Mouse (Mus musculus) liver, adult 2 months (tissue): ENCODE data around the gene Pou3f1. TPM values are rescaled to one million over a fixed set of nuclear protein-coding genes. Genes with fewer than 3 reads are reported as not detected.

Experiments used
- DNase-seq: peaks from one replicate; pipeline ENCODE4 v3.0.0-alpha.2; 2011; ENCODE audit warnings: low read depth, low spot score; ENCODE audit errors: extremely low read depth
- H3K27ac ChIP-seq: fragments of 200-500 bp; replicated peaks from 2 replicates; pipeline ENCODE4 v1.5.1; 2012; ENCODE audit warnings: low read depth, mild to moderate bottlenecking, control low read depth, inconsistent platforms, low read length; ENCODE audit not compliant: insufficient read depth
- H3K27me3 ChIP-seq: fragments of 200-500 bp; 2 replicates; pipeline ENCODE4 v1.6.1; 2012; ENCODE audit warnings: mild to moderate bottlenecking, moderate library complexity, low read length, inconsistent platforms; ENCODE audit not compliant: control insufficient read depth, insufficient read depth
- H3K36me3 ChIP-seq: fragments of 200-500 bp; 2 replicates; pipeline ENCODE4 v1.6.1; 2012; ENCODE audit warnings: low read length, inconsistent platforms; ENCODE audit not compliant: control insufficient read depth, insufficient read depth
- H3K4me1 ChIP-seq: fragments of 200-500 bp; 2 replicates; pipeline ENCODE4 v1.6.1; 2011; ENCODE audit warnings: low read length; ENCODE audit not compliant: control insufficient read depth, insufficient read depth
- H3K4me3 ChIP-seq: fragments of 200-500 bp; 2 replicates; pipeline ENCODE4 v1.5.1; 2011; ENCODE audit warnings: low read depth, mild to moderate bottlenecking, control low read depth, low read length, moderate library complexity; ENCODE audit not compliant: insufficient read depth
- H3K79me2 ChIP-seq: fragments of 200-500 bp; 2 replicates; pipeline ENCODE4 v1.6.1; 2012; ENCODE audit warnings: inconsistent platforms, mild to moderate bottlenecking, low read length, moderate library complexity; ENCODE audit not compliant: control insufficient read depth, insufficient read depth
- H3K9ac ChIP-seq: fragments of 200-500 bp; 2 replicates; pipeline ENCODE4 v1.6.1; 2012; ENCODE audit warnings: low read depth, mild to moderate bottlenecking, control low read depth, inconsistent platforms, low read length
- CTCF ChIP-seq: fragments of 200-500 bp; IDR thresholded peaks from 2 replicates; pipeline ENCODE4 v1.5.1; 2011; ENCODE audit warnings: low read depth, low read length, control low read depth
- POLR2A ChIP-seq: fragments of 200-500 bp; IDR thresholded peaks from 2 replicates; pipeline ENCODE4 v1.6.1; 2011; ENCODE audit warnings: low read length, control low read depth; ENCODE audit not compliant: insufficient read depth; ENCODE audit errors: extremely low read depth
- WGBS: fragments of 180-500 bp; shearing (Covaris S2); methylation state at CpG from one replicate; pipeline ENCODE4 v1.1.7; 2018; 5-methylcytosine and 5-hydroxymethylcytosine counted together
- polyA plus RNA-seq: library from polyadenylated mRNA; depleted of rRNA; stranded (reverse); fragments of >200 nt; gene quantifications from 2 replicates; pipeline ENCODE4 v1.2.3, GENCODE M21; 2012
- total RNA-seq: library from RNA; depleted of rRNA; stranded (reverse); fragments of >200 nt; gene quantifications from 2 replicates; pipeline ENCODE4 v1.2.3, GENCODE M21; 2014

Pou3f1 gene
- total and polyA plus RNA-seq, 2 experiments = not detected

DNA sequence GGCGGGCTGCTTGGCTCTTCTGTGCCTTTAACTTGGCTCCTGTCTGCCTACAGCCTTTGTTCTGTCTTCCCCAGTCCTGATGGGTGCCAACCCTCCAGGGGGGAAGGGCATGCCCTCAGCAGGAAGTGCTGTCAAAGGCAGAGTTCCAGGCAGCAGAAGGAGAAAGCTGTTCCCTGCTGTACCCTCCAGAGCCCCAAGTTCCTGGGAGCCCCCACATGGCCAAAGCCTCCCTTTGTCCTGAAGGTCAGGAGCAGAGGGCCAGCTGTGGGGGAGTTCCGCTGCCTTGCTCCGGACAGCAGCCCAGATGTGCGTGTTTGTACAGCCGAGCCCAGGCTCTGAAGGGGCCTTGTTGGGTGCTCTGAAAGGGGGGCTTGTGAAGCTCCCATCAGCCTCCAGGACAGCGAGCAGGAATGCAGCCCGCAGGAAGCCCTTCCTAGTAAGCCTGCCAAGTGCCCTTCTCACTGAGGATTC, 32.5 kb upstream of the Pou3f1 start:
- Histone ChIP-seq H3K4me1 (no peaks in the 10 kb centered on the region), H3K9ac (no peak overlapping the region), H3K36me3 (no peaks in the 10 kb centered on the region), H3K79me2 (no peaks in the 10 kb centered on the region), H3K27ac (no peak overlapping the region), H3K4me3 (no peak overlapping the region), H3K27me3 (no peaks in the 10 kb centered on the region)
- WGBS = 47% methylated on average over 7 of the region's 7 CpGs
- TF ChIP-seq POLR2A (no peak), CTCF (no peak)
- no peak for DNase-seq

DNA sequence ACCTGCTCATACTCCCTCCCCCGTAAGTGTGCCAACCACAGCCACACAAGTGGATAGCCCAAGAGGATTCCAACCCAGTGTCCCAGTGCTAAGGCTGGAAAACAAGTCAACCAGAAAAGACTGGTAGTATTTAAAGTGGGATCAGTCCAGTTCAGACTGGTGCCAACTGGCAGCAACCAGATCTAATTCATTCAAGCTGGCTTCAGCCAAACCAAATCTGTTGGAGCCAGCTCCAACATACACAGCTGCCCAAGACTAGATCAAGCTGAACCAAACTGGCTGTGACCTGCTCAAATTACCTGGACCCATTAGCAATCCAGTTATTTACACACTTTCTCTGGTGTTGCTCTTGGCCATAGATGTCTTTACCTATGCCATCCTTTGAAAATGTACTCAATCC, 29.8 kb upstream of the Pou3f1 start:
- Histone ChIP-seq H3K79me2 (no peaks in the 10 kb centered on the region), H3K36me3 (no peaks in the 10 kb centered on the region), H3K9ac (no peak overlapping the region), H3K4me3 (no peak overlapping the region), H3K27me3 (no peaks in the 10 kb centered on the region), H3K4me1 (no peaks in the 10 kb centered on the region), H3K27ac (no peak overlapping the region)
- 89% methylated on average over 1 of the region's 1 CpGs for WGBS
- TF ChIP-seq CTCF = no peak
- no peak for TF ChIP-seq POLR2A
- peak; percentile 43 for DNase-seq

DNA sequence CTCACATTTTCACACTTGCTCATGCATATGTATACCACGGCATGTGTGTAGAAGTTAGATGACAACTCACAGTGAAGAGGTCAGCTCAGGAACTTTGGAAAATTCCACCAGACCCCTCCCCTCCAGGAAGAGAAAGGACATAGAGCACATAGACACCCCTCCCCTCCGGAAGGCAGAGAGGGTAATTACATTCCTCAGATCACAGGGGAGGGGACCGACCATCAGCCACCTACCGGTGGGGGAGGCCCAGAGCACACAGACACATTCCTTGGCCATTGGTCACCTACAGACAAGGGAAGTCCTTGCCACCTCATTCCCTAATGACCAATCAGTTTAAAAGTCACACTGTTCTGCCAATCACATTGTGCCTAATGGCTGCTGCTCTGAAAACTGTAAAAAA, 25.2 kb upstream of the Pou3f1 start:
- H3K9ac ChIP-seq = no peak overlapping the region
- TF ChIP-seq POLR2A = no peak
- no peak for TF ChIP-seq CTCF
- WGBS = 54% methylated on average over 4 of the region's 4 CpGs
- H3K4me1 ChIP-seq = no peaks in the 10 kb centered on the region
- H3K36me3 ChIP-seq = no peaks in the 10 kb centered on the region
- no peaks in the 10 kb centered on the region for H3K79me2 ChIP-seq
- H3K4me3 ChIP-seq = no peak overlapping the region
- no peak for DNase-seq
- no peaks in the 10 kb centered on the region for H3K27me3 ChIP-seq
- no peak overlapping the region for H3K27ac ChIP-seq

DNA sequence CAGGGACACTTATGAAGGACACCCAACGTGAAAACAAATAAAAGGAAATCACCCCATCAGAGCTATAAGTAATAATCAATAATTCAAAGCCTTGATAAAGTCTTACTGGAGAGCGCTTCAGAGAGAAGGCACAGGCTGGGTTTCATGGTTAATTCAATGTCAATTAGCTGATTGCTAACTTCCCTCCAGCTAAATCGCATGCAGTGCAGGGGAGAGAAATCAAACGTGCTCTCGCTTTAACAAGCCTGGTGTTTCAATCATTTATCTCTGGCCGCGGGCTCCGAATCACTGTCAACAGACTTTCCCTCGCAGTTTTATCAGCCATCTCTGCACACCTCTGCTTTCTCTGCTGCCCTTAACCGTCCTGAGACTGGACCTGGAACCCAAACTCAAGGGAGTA, 23.8 kb upstream of the Pou3f1 start:
- Histone ChIP-seq H3K79me2 (no peaks in the 10 kb centered on the region), H3K9ac (no peak overlapping the region), H3K4me3 (no peak overlapping the region), H3K36me3 (no peaks in the 10 kb centered on the region), H3K4me1 (no peaks in the 10 kb centered on the region), H3K27ac (no peak overlapping the region), H3K27me3 (no peaks in the 10 kb centered on the region)
- 62% methylated on average over 10 of the region's 10 CpGs for WGBS
- no peak for TF ChIP-seq CTCF
- no peak for TF ChIP-seq POLR2A
- DNase-seq = no peak

- 2% methylated on average over 9 of the region's 9 CpGs for WGBS
- Histone ChIP-seq H3K27me3 (no peaks in the 10 kb centered on the region), H3K4me1 (no peaks in the 10 kb centered on the region), H3K9ac (no peak overlapping the region), H3K79me2 (no peaks in the 10 kb centered on the region), H3K36me3 (no peaks in the 10 kb centered on the region), H3K27ac (no peak overlapping the region), H3K4me3 (no peak overlapping the region)
- no peak for DNase-seq
- no peak for TF ChIP-seq CTCF
- no peak for TF ChIP-seq POLR2A
Observed at GRCm38 (mm10) chr4:124633281-124633680, 23.3 kb upstream of the Pou3f1 start.

GRCm38 (mm10) chr4:124639715-124640114, 16.9 kb upstream of the Pou3f1 start:
- WGBS = 38% methylated on average over 12 of the region's 12 CpGs
- Histone ChIP-seq H3K9ac (no peak overlapping the region), H3K27me3 (0 out of 2 replicates have a peak, but pooled peaks cover 2% of the 10 kb centered on the region), H3K4me1 (no peaks in the 10 kb centered on the region), H3K4me3 (no peak overlapping the region), H3K79me2 (no peaks in the 10 kb centered on the region), H3K27ac (no peak overlapping the region), H3K36me3 (no peaks in the 10 kb centered on the region)
- TF ChIP-seq POLR2A = no peak
- TF ChIP-seq CTCF = no peak
- DNase-seq = no peak
